Mouse (Mus musculus): ENCODE measurements around the gene Hdac7.

- TF ChIP-seq EP300 (IDR thresholded peaks at IDR 0.05; ENCODE audit: low read depth) (no peak), CTCF (IDR thresholded peaks at IDR 0.05; ENCODE audit: low read depth) (no peak)
Measured at GRCm38 (mm10) chr15:97773108-97773507, 71.2 kb downstream of the Hdac7 start.

Measured in liver, embryonic 14.5 days (tissue).